Comparison of ENCODE assay signal across 11 mouse cellular contexts in the genomic region with DNA sequence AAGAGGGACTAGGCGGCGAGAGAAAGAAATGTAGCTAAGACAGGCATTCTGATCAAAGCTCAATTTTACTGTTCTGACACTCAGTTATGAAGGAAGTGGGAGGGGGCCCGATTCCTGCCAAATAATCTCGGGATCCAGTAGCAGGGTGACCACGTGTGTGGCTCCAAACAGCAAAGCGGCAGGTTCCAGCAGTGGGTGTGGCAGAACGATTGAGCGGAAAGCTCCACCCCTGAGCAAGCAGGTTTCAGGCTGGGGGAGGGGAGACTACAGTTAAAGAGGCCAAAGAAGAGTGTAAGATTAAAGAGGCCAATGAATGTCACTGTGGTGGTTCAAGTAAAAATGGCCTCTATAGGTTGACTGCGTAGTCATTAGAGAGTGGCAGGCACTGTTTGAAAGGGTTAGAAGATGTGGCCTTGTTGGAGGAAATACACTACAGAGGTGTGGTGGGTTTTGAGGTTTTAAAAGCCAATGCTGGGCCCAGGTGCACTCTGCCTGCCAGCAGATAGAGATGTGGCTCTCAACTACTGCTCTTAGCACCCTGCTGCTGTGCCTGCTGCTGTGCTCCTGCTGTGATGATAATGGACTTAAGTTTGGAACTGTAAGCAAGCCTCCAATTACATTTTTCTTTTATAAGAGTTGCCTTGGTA.
A peak's percentile ranks its signal among the peaks of the same experiment; 100 is the strongest.
DNase-seq lines count a peak whose midpoint lies in the region; ATAC-seq and TF ChIP-seq lines count a peak whose summit lies in the region.
"Had no signal": no experiment of that assay in that cellular context is flagged by ENCODE, and none has a peak within 500 bp of the region (broad histone marks: within the 10 kb centered on the region; RNA-seq: fewer than 3 reads in every experiment).

No protein-coding gene starts in this region.

- H3K27me3 ChIP-seq in heart, embryonic 11.5 days (ENCODE audit: control insufficient read depth, insufficient read depth, low read length), result no peaks in the 10 kb centered on the region
- H3K27me3 ChIP-seq in kidney, postnatal 0 days (ENCODE audit: insufficient read depth, low read length), result no peaks in the 10 kb centered on the region
- no peaks in the 10 kb centered on the region for H3K27me3 ChIP-seq in midbrain, embryonic 10.5 days (ENCODE audit: low read depth, poor library complexity, severe bottlenecking)
- H3K27me3 ChIP-seq in hindbrain, embryonic 11.5 days (ENCODE audit: control insufficient read depth, insufficient read depth, low read length), result no peaks in the 10 kb centered on the region

- H3K4me3 ChIP-seq in heart, embryonic 11.5 days (ENCODE audit: low read depth, low read length), result no peak overlapping the region
- no peak overlapping the region for H3K4me3 ChIP-seq in kidney, postnatal 0 days (replicated peaks; ENCODE audit: low read depth, low read length)
- no peak overlapping the region for H3K4me3 ChIP-seq in midbrain, embryonic 10.5 days
- H3K4me3 ChIP-seq in hindbrain, embryonic 11.5 days (ENCODE audit: low read depth, low read length), result no peak overlapping the region

- TF ChIP-seq CTCF in kidney, postnatal 0 days (IDR thresholded peaks at IDR 0.05; ENCODE audit: low read depth), result no peak

- no peak overlapping the region for H3K27ac ChIP-seq in heart, embryonic 11.5 days (ENCODE audit: low read depth, low read length)
- no peak overlapping the region for H3K27ac ChIP-seq in kidney, postnatal 0 days
- H3K27ac ChIP-seq in midbrain, embryonic 10.5 days (replicated peaks), result no peak overlapping the region
- H3K27ac ChIP-seq in hindbrain, embryonic 11.5 days (ENCODE audit: low read depth, low read length), result no peak overlapping the region

- H3K4me1 ChIP-seq in heart, embryonic 11.5 days (ENCODE audit: control insufficient read depth, insufficient read depth, low read length), result peaks cover 4% of the 10 kb centered on the region
- H3K4me1 ChIP-seq in kidney, postnatal 0 days (replicated peaks; ENCODE audit: insufficient read depth, low read length), result no peaks in the 10 kb centered on the region; the same call in 1 of the 2 replicates
- peaks cover 6% of the 10 kb centered on the region for H3K4me1 ChIP-seq in midbrain, embryonic 10.5 days
- H3K4me1 ChIP-seq in hindbrain, embryonic 11.5 days (replicated peaks; ENCODE audit: control insufficient read depth, insufficient read depth, low read length), result no peaks in the 10 kb centered on the region

- no peak overlapping the region for H3K9ac ChIP-seq in heart, embryonic 11.5 days (ENCODE audit: low read depth, low read length)
- H3K9ac ChIP-seq in kidney, postnatal 0 days (ENCODE audit: low read depth, low read length), result no peak overlapping the region
- no peak overlapping the region for H3K9ac ChIP-seq in hindbrain, embryonic 11.5 days (ENCODE audit: low read depth, low read length)

- H3K9me3 ChIP-seq in heart, embryonic 11.5 days (replicated peaks; ENCODE audit: control insufficient read depth, low read length), result no peaks in the 10 kb centered on the region
- no peaks in the 10 kb centered on the region for H3K9me3 ChIP-seq in kidney, postnatal 0 days (replicated peaks; ENCODE audit: low read length)
- no peaks in the 10 kb centered on the region for H3K9me3 ChIP-seq in midbrain, embryonic 10.5 days (replicated peaks)
- no peaks in the 10 kb centered on the region for H3K9me3 ChIP-seq in hindbrain, embryonic 11.5 days (ENCODE audit: control insufficient read depth, low read length)

- H3K4me2 ChIP-seq in heart, embryonic 11.5 days, result peak overlapping the region; percentile 10
- no peak overlapping the region for H3K4me2 ChIP-seq in kidney, postnatal 0 days (ENCODE audit: low read length)
- no peak overlapping the region for H3K4me2 ChIP-seq in hindbrain, embryonic 11.5 days (replicated peaks; ENCODE audit: low read depth, low read length)
- H3K4me2 ChIP-seq: midbrain, embryonic 11.5 days had no signal

- DNase-seq in lung, adult 18-20 months, result peak; percentile 26 to 51
- no peak for DNase-seq in lung, postnatal 14 days
- no peak for DNase-seq in kidney, postnatal 0 days (ENCODE audit: low spot score)
- DNase-seq in naive thymus-derived CD4-positive, alpha-beta T cell, adult 2 months (ENCODE audit: low read depth), result peak; percentile 4
- DNase-seq in midbrain, embryonic 10.5 days (ENCODE audit: low spot score), result no peak
- no peak for DNase-seq in urinary bladder, adult 2 months (ENCODE audit: low spot score)
- DNase-seq in hindbrain, embryonic 11.5 days (ENCODE audit: low spot score), result no peak
- DNase-seq: cerebellum, adult 11 months had no signal

- no peak for ATAC-seq in heart, embryonic 11.5 days (replicated peaks; ENCODE audit: insufficient number of reproducible peaks, low FRiP score, low TSS enrichment)
- ATAC-seq in kidney, postnatal 0 days (replicated peaks; ENCODE audit: low FRiP score, low read depth), result peak; percentile 43; the same call in 1 of the 2 replicates
- ATAC-seq in hindbrain, embryonic 11.5 days (ENCODE audit: low FRiP score), result no peak
- ATAC-seq: forebrain, embryonic 16.5 days had no signal

- 9% methylated on average over 9 of the region's 9 CpGs for WGBS in heart, embryonic 11.5 days (ENCODE audit: insufficient replicate concordance)
- WGBS in kidney, postnatal 0 days, result 10% methylated on average over 9 of the region's 9 CpGs
- whole genome bisulfite sequencing in midbrain, embryonic 10.5 days, result 19% methylated on average over 9 of the region's 9 CpGs
- 17% methylated on average over 9 of the region's 9 CpGs for WGBS in hindbrain, embryonic 11.5 days

- no peaks in the 10 kb centered on the region for H3K36me3 ChIP-seq in heart, embryonic 11.5 days (ENCODE audit: control insufficient read depth, insufficient read depth, low read length)
- no peaks in the 10 kb centered on the region for H3K36me3 ChIP-seq in kidney, postnatal 0 days (ENCODE audit: insufficient read depth, low read length)
- peaks cover 4% of the 10 kb centered on the region; the same call in 1 of the 2 replicates for H3K36me3 ChIP-seq in midbrain, embryonic 10.5 days
- H3K36me3 ChIP-seq in hindbrain, embryonic 11.5 days (ENCODE audit: control insufficient read depth, insufficient read depth, low read length), result no peaks in the 10 kb centered on the region

Comparison
In these comparisons a context has a peak if more than half of its experiments do, and no peak if none do; other contexts are left out.
1. DNase-seq: peak in lung, adult 18-20 months (2 of 2) and naive thymus-derived CD4-positive, alpha-beta T cell, adult 2 months (single experiment); none in lung, postnatal 14 days (single experiment), kidney, postnatal 0 days (single experiment), midbrain, embryonic 10.5 days (single experiment), urinary bladder, adult 2 months (single experiment) and hindbrain, embryonic 11.5 days (single experiment).